Mouse (Mus musculus): ENCODE results near the gene Marc2.

Gene Marc2

DNA sequence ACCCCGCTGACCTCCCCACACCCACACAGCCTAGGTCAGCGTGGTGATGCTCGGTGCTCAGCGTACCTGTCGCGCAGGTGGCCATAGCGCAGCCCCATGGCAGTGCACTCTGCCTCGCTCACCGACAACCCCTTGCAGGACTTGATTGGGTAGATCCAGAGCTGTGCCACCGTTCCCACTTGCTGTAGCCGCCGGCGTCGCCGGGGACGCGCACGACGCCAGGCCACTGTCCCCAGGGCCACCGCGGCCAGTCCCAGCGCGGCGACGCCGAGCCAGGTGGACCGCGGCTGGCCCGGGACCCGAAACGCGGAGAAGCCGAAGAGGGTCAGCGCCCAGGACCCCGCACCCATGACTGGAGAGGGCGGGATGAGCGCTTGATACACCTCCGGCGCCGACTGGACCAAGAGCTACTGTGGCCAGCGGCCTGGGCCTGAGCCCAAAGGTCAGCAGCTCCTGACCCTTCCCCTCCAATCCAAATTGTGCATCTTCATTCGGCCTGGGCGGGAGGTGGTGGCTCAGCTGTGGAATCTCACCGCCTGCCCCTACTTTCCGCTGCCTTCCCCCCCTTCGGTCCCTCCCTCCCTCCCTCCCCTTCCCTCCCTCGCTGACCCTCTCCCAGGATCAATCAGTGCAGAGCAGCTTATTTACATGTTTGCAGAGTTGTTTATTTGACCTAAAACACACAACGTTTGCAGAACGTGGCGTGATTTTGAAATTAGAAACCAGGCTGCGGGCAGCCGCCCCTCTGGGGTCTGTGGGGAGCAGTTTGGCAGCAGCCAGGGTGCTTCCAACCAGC lies 35.3 kb downstream of the Marc2 start, which contains the start of gene Marc1:
Gene Marc1, minus strand, starts transcription at position 534 of the 796 bp plus-strand sequence.
- no peak for DNase-seq (ENCODE audit: extremely low read depth, insufficient read length, low spot score)

- DNase-seq (ENCODE audit: extremely low read depth, insufficient read length, low spot score) = no peak
Observed at GRCm38 (mm10) chr1:184809578-184810001, 36.7 kb downstream of the Marc2 start.

GRCm38 (mm10) chr1:184808418-184809012 lies 37.7 kb downstream of the Marc2 start:
- peak; percentile 85 for DNase-seq (ENCODE audit: extremely low read depth, insufficient read length, low spot score)

DNA sequence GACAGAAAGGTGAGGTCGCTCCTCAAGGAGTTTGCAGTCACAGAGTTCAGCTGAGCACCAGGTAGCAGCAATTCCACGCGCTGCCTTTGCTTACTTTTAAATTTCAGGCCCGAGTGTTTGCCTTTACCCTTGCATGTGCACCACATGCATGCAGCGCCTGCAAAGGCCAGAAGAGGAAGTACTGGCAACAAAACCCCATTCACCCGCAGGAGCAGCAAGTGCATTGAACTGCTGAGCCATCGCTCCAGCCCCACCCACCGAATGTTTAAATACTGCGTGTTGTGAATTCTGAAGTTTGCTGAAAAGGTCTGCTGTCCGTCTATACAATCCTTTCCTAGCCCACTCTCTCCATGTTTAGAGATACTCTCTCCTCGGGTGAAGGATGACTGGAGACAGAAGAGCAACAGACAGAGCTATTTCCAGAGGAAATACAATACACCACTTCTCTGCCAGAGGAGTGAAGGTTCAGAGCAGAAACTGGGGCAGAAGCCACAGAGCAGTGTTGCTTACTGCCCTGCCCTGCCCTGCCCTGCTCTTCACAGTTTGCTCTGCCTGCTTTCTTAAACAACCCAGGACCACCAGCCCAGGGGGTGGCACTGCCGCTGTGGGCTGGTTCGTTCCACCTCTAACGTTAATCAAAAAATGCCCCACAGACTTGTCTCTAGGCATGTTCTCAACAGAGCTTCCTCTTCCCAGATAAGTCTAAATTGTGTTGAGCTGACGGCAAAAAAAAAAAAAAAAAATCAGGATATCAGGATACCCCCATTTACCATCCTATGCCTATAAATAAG lies 38.4 kb downstream of the Marc2 start:
- DNase-seq (ENCODE audit: extremely low read depth, insufficient read length, low spot score) = peak; percentile 64

GRCm38 (mm10) chr1:184807123-184807522 lies 39.1 kb downstream of the Marc2 start:
- DNase-seq (ENCODE audit: extremely low read depth, insufficient read length, low spot score) = no peak

GRCm38 (mm10) chr1:184805749-184806148 lies 40.5 kb downstream of the Marc2 start:
- no peak for DNase-seq (ENCODE audit: extremely low read depth, insufficient read length, low spot score)

DNA sequence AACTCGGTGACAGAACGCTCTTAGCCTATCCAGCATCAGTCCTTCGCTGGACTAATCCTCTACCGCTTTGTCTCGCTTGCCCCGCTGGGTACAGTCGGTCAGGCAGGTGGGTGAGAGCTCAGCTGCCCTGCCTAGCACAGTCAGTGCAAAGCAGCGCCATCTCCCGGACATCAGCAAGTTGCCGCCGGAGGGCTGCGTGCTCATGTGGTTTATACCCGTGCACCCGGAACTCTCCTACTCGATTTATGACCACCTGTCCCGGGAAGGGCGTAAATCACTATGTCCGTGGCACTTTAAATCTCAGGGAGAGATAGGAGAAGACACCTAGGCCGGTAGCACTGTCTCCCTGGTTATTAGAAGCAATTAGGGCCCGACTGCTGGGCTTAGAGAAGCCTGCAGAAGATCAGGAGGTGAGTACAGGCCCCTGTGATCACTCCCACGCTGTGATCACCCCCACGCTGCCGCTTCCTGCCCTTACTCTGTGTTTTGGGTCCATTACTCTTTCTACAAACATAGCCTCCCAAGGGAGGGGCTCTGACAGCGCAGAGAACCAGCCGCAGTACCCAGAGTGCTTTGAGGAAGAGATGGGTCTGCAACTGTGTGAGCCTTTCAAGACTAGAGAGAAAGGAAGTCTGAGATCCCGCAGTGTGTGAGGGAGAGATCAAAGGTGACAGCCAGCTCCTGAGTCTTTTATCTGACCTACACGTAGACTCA lies 52.9 kb downstream of the Marc2 start:
- no peak for DNase-seq (ENCODE audit: extremely low read depth, insufficient read length, low spot score)

GRCm38 (mm10) chr1:184791109-184791508 lies 55.1 kb downstream of the Marc2 start:
- no peak for DNase-seq (ENCODE audit: extremely low read depth, insufficient read length, low spot score)

DNA sequence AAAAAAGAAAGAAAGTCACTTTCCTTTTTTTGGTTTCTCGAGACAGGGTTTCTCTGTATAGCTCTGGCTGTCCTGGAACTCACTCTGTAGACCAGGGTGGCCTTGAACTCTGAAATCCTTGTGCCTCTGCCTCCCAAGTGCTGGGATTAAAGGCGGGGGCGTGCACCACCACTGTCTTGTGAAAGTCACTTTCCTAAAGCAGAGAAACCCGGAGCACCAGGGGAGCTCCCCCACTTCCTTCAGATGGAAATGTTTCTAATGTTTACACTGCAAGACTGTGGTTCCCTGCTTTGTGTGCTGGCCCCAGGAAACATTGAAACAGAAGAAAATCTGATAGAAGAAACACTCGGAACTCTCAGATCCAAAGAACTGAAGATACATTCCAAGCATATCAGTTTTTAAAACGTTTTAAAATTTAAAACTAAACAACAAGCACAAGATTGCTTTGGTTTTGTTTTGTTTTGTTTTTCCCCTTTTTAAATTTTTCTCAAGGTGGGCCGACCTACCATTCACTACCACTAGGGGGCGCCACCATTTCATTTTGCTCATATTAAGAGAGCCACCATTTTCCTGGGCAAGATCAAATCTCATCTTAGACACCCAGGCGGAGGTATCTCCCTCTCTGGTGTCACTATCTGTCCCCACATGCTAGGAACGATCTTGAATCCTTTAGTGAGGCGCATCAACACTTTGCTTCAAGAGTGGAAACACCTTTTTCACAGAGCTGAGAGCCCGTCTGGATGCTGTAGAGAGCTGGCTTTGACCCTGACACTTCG lies 59.7 kb downstream of the Marc2 start:
- DNase-seq (ENCODE audit: extremely low read depth, insufficient read length, low spot score) = no peak

DNA sequence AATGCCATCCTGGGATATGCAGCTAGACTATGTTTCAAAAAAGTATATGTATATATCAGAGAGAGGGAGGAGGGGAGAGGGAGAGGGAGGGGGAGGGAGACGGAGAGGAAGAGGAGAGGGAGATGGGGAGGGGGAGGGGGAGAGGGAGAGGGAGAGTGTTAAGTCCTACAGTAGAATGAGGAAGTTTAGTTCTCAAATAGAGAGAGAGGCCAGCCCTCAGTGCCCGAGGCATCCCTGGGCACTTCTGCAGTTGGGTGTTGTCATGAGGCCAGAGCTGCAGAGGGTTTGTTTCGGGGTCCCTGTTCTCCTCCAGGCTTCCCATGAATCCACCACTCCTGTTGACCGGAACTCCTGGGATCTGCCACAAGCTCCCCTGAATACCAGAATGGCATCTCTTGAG lies 62.6 kb downstream of the Marc2 start:
- DNase-seq (ENCODE audit: extremely low read depth, insufficient read length, low spot score) = no peak

DNA sequence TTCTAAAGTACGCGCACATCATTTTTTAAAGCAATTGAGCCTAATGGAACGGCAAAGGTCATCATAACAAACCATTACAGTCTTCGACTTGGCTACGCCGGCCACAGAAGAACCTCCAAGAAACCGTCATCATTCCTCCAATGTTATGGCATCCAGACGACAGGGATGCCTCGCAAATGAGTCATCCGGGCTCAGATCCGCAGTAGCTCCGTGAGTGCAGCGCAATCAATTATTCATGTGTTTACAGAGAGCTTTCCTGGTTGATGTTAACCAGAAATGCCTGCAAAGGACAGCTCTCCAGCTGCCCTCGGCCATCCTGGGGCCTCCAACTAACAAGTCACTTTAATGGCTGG lies 64.1 kb downstream of the Marc2 start:
- peak; percentile 61 for DNase-seq (ENCODE audit: extremely low read depth, insufficient read length, low spot score)

GRCm38 (mm10) chr1:184781286-184782160 lies 64.7 kb downstream of the Marc2 start:
- no peak for DNase-seq (ENCODE audit: extremely low read depth, insufficient read length, low spot score)

- DNase-seq (ENCODE audit: extremely low read depth, insufficient read length, low spot score) = no peak
Observed at GRCm38 (mm10) chr1:184778157-184778556, 68.1 kb downstream of the Marc2 start.

GRCm38 (mm10) chr1:184777061-184777795 lies 69.0 kb downstream of the Marc2 start:
- DNase-seq (ENCODE audit: extremely low read depth, insufficient read length, low spot score) = no peak

DNA sequence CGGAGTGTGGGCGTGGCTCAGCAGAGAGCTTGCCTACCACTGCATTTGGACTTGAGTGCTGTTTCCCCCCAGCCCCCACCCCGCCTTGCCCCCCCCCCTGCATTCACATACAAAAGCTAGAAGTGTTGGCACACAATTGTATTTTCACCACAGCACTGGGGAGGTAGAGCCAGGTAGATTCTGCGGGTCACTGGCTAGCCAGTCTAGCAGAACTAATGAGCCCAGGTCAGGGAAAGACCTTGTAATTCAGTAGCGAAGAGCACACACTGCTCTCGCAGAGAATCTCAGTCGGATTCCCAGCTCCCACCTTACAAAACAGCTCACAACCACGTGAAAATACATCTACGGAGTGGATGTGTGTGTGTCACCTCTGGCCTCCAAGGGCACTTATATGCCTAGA lies 71.0 kb downstream of the Marc2 start:
- DNase-seq (ENCODE audit: extremely low read depth, insufficient read length, low spot score) = no peak

DNA sequence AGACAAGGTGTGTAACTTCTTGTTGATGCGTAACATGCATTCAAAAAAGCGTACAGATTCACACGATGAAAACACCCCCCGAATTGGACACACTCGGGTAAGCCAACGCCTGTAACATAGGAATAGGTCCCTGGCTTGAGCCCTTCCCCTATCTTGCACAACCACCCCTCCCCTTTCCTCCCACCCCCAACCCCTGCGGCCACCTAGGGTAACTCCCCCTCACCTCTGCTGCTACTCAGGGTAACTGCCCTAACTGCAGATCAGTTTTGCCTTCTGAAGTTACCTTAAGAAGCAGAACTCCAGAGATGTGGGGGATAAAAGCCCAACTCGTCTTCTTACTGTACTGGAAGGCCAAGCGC lies 74.4 kb downstream of the Marc2 start:
- DNase-seq (ENCODE audit: extremely low read depth, insufficient read length, low spot score) = no peak

DNA sequence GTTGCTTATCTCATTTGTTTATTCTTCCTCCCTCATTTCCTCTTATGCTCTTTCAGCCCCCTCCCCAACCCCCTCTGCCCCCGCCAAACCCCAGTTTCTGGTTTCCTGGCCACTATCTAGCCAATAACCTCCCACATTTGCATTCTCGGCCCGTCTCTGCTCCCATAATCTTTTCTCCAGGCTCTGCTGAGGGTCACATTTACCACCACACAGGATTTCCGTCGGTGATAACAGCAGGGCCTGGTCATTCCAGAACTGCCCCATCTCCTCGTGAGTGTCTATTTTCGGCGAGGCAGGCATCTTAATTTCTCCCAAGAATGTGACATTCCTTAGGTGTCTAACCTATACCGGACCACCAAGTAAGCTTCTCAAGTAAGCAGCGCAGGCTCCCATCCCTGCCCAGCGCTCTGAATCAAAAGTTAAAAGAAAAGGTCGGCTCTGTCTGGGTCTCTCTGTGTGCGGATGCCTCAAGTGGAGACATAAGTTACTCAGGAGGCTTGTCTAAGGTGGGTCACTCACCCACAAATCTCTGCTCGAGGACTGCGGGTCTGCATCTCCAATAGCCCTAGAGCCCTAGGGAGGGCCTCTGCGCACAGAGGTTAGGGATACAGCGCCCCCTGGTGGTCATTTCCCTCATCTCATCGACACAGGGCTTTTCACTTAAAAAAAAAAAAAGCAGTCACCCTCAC lies 74.9 kb downstream of the Marc2 start:
- DNase-seq (ENCODE audit: extremely low read depth, insufficient read length, low spot score) = no peak

- DNase-seq (ENCODE audit: extremely low read depth, insufficient read length, low spot score) = no peak
Observed at GRCm38 (mm10) chr1:184763866-184764265, 82.4 kb downstream of the Marc2 start.
